Mouse (Mus musculus) megakaryocyte, embryonic 14.5 days (primary cell): ENCODE measurements around the gene Eef1akmt1.

Experiments
- FLI1 ChIP-seq: IDR thresholded peaks from 2 replicates; pipeline ENCODE4 v1.6.1; 2012; ENCODE audit warnings: low read length, inconsistent platforms, mixed read lengths
- GATA1 ChIP-seq: IDR thresholded peaks from 3 replicates; pipeline ENCODE4 v1.6.1; 2012; ENCODE audit warnings: mixed read lengths, low read length, inconsistent platforms, borderline replicate concordance

GRCm38 (mm10) chr14:57523762-57524161 lies 47.6 kb downstream of the Eef1akmt1 start:
- TF ChIP-seq GATA1 (no peak), FLI1 (no peak)
